Mouse (Mus musculus): ENCODE measurements around the gene Edil3. TPM values are rescaled to one million over a fixed set of nuclear protein-coding genes. Genes with fewer than 3 reads are reported as not detected.
A peak's percentile ranks its signal among the peaks of the same experiment; 100 is the strongest.

The Edil3 gene
- total and polyA plus RNA-seq, 2 experiments: under 0.01 TPM; not detected in 1

GRCm38 (mm10) chr13:88828362-88828761 lies 7.1 kb downstream of the Edil3 start:
- WGBS: 56% methylated on average over 10 of the region's 10 CpGs
- no peak for TF ChIP-seq POLR2A (IDR thresholded peaks at IDR 0.05; ENCODE audit: extremely low read depth, insufficient read depth, low read length)

GRCm38 (mm10) chr13:88833732-88834131 lies 12.5 kb downstream of the Edil3 start:
- Histone ChIP-seq H3K4me3 (ENCODE audit: insufficient read depth, low read depth, low read length) (no peak overlapping the region), H3K9ac (ENCODE audit: low read depth, low read length) (no peak overlapping the region), H3K27me3 (ENCODE audit: control insufficient read depth, insufficient read depth, low read length) (0 out of 2 replicates have a peak, but pooled peaks cover 2% of the 10 kb centered on the region), H3K36me3 (ENCODE audit: control insufficient read depth, insufficient read depth, low read length) (no peaks in the 10 kb centered on the region), H3K79me2 (ENCODE audit: control insufficient read depth, insufficient read depth, low read length) (no peaks in the 10 kb centered on the region), H3K27ac (replicated peaks; ENCODE audit: insufficient read depth, low read depth, low read length) (no peak overlapping the region), H3K4me1 (ENCODE audit: control insufficient read depth, insufficient read depth, low read length) (no peaks in the 10 kb centered on the region)
- 76% methylated on average over 1 of the region's 1 CpGs for WGBS
- TF ChIP-seq POLR2A (IDR thresholded peaks at IDR 0.05; ENCODE audit: extremely low read depth, insufficient read depth, low read length): no peak
- DNase-seq (ENCODE audit: extremely low read depth, low read depth, low spot score): no peak

More at GRCm38 (mm10) chr13:88828362-88828761, 7.1 kb downstream of the Edil3 start:
- Histone ChIP-seq H3K27me3 (ENCODE audit: control insufficient read depth, insufficient read depth, low read length) (no peaks in the 10 kb centered on the region), H3K27ac (replicated peaks; ENCODE audit: insufficient read depth, low read depth, low read length) (no peak overlapping the region), H3K4me3 (ENCODE audit: insufficient read depth, low read depth, low read length) (no peak overlapping the region), H3K9ac (ENCODE audit: low read depth, low read length) (no peak overlapping the region), H3K4me1 (ENCODE audit: control insufficient read depth, insufficient read depth, low read length) (no peaks in the 10 kb centered on the region), H3K79me2 (ENCODE audit: control insufficient read depth, insufficient read depth, low read length) (no peaks in the 10 kb centered on the region), H3K36me3 (ENCODE audit: control insufficient read depth, insufficient read depth, low read length) (no peaks in the 10 kb centered on the region)
- DNase-seq (ENCODE audit: extremely low read depth, low read depth, low spot score): peak; percentile 23

- H3K27me3 ChIP-seq (ENCODE audit: control insufficient read depth, insufficient read depth, low read length): no peaks in the 10 kb centered on the region
- TF ChIP-seq CTCF (IDR thresholded peaks at IDR 0.05; ENCODE audit: low read depth, low read length): no peak
- TF ChIP-seq POLR2A (IDR thresholded peaks at IDR 0.05; ENCODE audit: extremely low read depth, insufficient read depth, low read length): no peak
- no peak overlapping the region for H3K27ac ChIP-seq (replicated peaks; ENCODE audit: insufficient read depth, low read depth, low read length)
- no peak overlapping the region for H3K4me3 ChIP-seq (ENCODE audit: insufficient read depth, low read depth, low read length)
- H3K79me2 ChIP-seq (ENCODE audit: control insufficient read depth, insufficient read depth, low read length): no peaks in the 10 kb centered on the region
- no peaks in the 10 kb centered on the region for H3K4me1 ChIP-seq (ENCODE audit: control insufficient read depth, insufficient read depth, low read length)
- no peaks in the 10 kb centered on the region for H3K36me3 ChIP-seq (ENCODE audit: control insufficient read depth, insufficient read depth, low read length)
- no peak overlapping the region for H3K9ac ChIP-seq (ENCODE audit: low read depth, low read length)
- WGBS: 80% methylated on average over 4 of the region's 4 CpGs
- DNase-seq (ENCODE audit: extremely low read depth, low read depth, low spot score): no peak
Measured at GRCm38 (mm10) chr13:88849739-88850138, 28.5 kb downstream of the Edil3 start.

GRCm38 (mm10) chr13:88879960-88880359 lies 58.7 kb downstream of the Edil3 start:
- H3K79me2 ChIP-seq (ENCODE audit: control insufficient read depth, insufficient read depth, low read length): no peaks in the 10 kb centered on the region
- H3K27ac ChIP-seq (replicated peaks; ENCODE audit: insufficient read depth, low read depth, low read length): no peak overlapping the region
- no peaks in the 10 kb centered on the region for H3K36me3 ChIP-seq (ENCODE audit: control insufficient read depth, insufficient read depth, low read length)
- no peak for DNase-seq (ENCODE audit: extremely low read depth, low read depth, low spot score)
- no peak for TF ChIP-seq POLR2A (IDR thresholded peaks at IDR 0.05; ENCODE audit: extremely low read depth, insufficient read depth, low read length)
- TF ChIP-seq CTCF (IDR thresholded peaks at IDR 0.05; ENCODE audit: low read depth, low read length): no peak
- WGBS: 93% methylated on average over 2 of the region's 2 CpGs
- H3K4me1 ChIP-seq (ENCODE audit: control insufficient read depth, insufficient read depth, low read length): no peaks in the 10 kb centered on the region
- H3K4me3 ChIP-seq (ENCODE audit: insufficient read depth, low read depth, low read length): no peak overlapping the region
- H3K27me3 ChIP-seq (ENCODE audit: control insufficient read depth, insufficient read depth, low read length): no peaks in the 10 kb centered on the region
- no peak overlapping the region for H3K9ac ChIP-seq (ENCODE audit: low read depth, low read length)

GRCm38 (mm10) chr13:88890728-88891127 lies 69.5 kb downstream of the Edil3 start:
- Histone ChIP-seq H3K27ac (replicated peaks; ENCODE audit: insufficient read depth, low read depth, low read length) (no peak overlapping the region), H3K27me3 (ENCODE audit: control insufficient read depth, insufficient read depth, low read length) (no peaks in the 10 kb centered on the region), H3K4me3 (ENCODE audit: insufficient read depth, low read depth, low read length) (no peak overlapping the region), H3K9ac (ENCODE audit: low read depth, low read length) (no peak overlapping the region), H3K79me2 (ENCODE audit: control insufficient read depth, insufficient read depth, low read length) (no peaks in the 10 kb centered on the region), H3K36me3 (ENCODE audit: control insufficient read depth, insufficient read depth, low read length) (no peaks in the 10 kb centered on the region), H3K4me1 (ENCODE audit: control insufficient read depth, insufficient read depth, low read length) (no peaks in the 10 kb centered on the region)
- TF ChIP-seq POLR2A (IDR thresholded peaks at IDR 0.05; ENCODE audit: extremely low read depth, insufficient read depth, low read length): no peak
- TF ChIP-seq CTCF (IDR thresholded peaks at IDR 0.05; ENCODE audit: low read depth, low read length): no peak
- WGBS: 67% methylated on average over 3 of the region's 3 CpGs
- no peak for DNase-seq (ENCODE audit: extremely low read depth, low read depth, low spot score)

- H3K4me1 ChIP-seq (ENCODE audit: control insufficient read depth, insufficient read depth, low read length): no peaks in the 10 kb centered on the region
- no peak for DNase-seq (ENCODE audit: extremely low read depth, low read depth, low spot score)
- no peaks in the 10 kb centered on the region for H3K79me2 ChIP-seq (ENCODE audit: control insufficient read depth, insufficient read depth, low read length)
- H3K27ac ChIP-seq (replicated peaks; ENCODE audit: insufficient read depth, low read depth, low read length): no peak overlapping the region
- no peak for TF ChIP-seq CTCF (IDR thresholded peaks at IDR 0.05; ENCODE audit: low read depth, low read length)
- no peak for TF ChIP-seq POLR2A (IDR thresholded peaks at IDR 0.05; ENCODE audit: extremely low read depth, insufficient read depth, low read length)
- 85% methylated on average over 3 of the region's 3 CpGs for WGBS
- no peak overlapping the region for H3K9ac ChIP-seq (ENCODE audit: low read depth, low read length)
- no peak overlapping the region for H3K4me3 ChIP-seq (ENCODE audit: insufficient read depth, low read depth, low read length)
- no peaks in the 10 kb centered on the region for H3K27me3 ChIP-seq (ENCODE audit: control insufficient read depth, insufficient read depth, low read length)
- no peaks in the 10 kb centered on the region for H3K36me3 ChIP-seq (ENCODE audit: control insufficient read depth, insufficient read depth, low read length)
Measured at GRCm38 (mm10) chr13:88900046-88900445, 78.8 kb downstream of the Edil3 start.

All from liver, adult 2 months (tissue).